Mouse (Mus musculus) MEL (cell line): ENCODE measurements around the gene Cbln3.

Experiments used
- HCFC1 ChIP-seq: IDR thresholded peaks from 2 replicates; pipeline ENCODE4 v1.6.1; 2012; ENCODE audit warnings: low read depth, mild to moderate bottlenecking, inconsistent platforms, low read length, improper control_type of control experiment, moderate library complexity
- KAT2A ChIP-seq: conservative IDR thresholded peaks from 2 replicates; pipeline ENCODE4 v1.6.1; 2012; ENCODE audit warnings: low read depth, low read length, improper control_type of control experiment, inconsistent platforms
- SIN3A ChIP-seq: IDR thresholded peaks from 2 replicates; pipeline ENCODE4 v1.6.1; 2012; ENCODE audit warnings: low read length, improper control_type of control experiment, inconsistent platforms

GRCm38 (mm10) chr14:55857588-55857987 lies 26.6 kb downstream of the Cbln3 start:
- no peak for TF ChIP-seq HCFC1
- TF ChIP-seq SIN3A = no peak
- no peak for TF ChIP-seq KAT2A
